Mouse (Mus musculus): ENCODE results near the gene Rbm14. TPM values are rescaled to one million over a fixed set of nuclear protein-coding genes. Genes with fewer than 3 reads are reported as not detected.

Rbm14 gene
- total and polyA plus RNA-seq, 2 experiments from 2014 or later, result 37.5 to 45.6 TPM

DNA sequence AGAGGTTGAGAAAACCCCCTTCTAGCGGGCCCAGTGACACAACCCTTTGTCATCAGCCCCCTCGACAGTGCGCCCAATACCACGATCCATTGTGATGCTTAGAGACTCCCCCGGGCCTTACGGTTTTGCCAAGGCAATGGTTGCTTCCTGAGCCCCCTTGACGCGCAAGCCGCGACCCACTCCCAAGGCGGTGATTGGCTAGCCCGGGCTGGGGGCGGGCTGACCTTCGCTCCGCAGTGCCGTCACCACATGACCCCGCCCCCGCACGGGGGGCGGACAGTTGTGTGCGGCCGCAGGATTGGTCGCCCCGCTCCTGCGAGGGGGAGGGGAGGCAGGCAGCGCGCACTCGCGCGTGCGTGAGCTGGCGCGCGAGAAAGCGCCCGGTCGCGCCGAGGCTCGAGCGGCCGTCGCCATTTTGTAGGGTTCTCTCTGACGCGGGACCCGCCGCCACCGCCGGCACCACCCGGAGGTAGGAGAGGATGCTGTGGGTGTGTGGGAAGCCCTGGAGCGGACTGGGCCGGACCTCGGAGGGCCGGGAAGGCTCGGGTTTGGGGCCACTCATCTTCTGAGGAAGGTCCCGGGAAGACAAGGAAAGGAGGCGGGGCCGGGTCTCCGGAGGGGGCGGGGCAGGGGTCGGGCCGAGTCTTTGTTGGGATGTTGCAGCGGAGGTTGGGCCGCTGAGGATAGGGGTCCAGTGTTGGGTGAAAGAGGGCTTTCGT, 55.1 kb downstream of the Rbm14 start, which contains the start of gene Rbm4b:
Gene Rbm4b, plus strand, starts transcription at position 305 of the 719 bp plus-strand sequence.
- peaks cover 6% of the 10 kb centered on the region; the same call in 1 of the 2 replicates for H3K36me3 ChIP-seq (ENCODE audit: insufficient read depth, low read length)
- H3K9ac ChIP-seq (replicated peaks; ENCODE audit: low read length), result peak within 1 kb of the TSS; percentile 75
- WGBS, result under 1% methylated on average over 56 of the region's 65 CpGs

DNA sequence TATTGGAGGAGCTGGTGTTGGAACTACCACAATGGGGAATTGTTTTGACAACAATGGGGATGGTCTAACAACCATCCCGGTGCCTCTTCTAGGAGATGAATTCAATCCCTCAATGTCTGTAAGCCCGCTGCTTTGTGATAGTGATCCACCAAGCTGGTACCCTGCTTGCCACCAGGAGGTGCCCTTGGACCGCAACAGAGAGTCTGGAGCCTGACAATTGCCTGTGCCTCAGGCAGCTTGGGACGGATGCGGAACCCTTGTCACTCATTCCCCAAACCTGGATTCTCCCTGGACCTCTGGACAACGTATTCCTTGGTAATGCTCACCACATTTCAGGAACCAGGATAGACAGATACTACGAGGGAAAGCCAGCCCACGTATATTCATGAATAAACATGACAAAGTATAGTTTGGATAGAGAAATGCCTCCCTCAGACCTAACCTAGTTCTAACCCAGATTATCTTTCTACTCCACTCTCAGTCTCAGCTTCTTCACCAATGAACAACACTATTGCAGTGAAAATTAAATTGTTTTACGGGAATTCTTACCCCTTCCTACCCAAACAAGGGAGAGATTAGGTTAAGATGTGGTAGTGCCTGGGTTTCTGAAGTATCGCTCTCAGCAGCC, 55.8 kb downstream of the Rbm14 start:
- peak; percentile 58 for ATAC-seq
- peak; percentile 96 for TF ChIP-seq CTCF (IDR thresholded peaks at IDR 0.05; ENCODE audit: low read depth)
- Histone ChIP-seq H3K4me2 (ENCODE audit: low read depth, low read length) (peak overlapping the region; percentile 78), H3K36me3 (ENCODE audit: insufficient read depth, low read length) (peaks cover 13% of the 10 kb centered on the region; the same call in 1 of the 2 replicates), H3K4me1 (ENCODE audit: insufficient read depth, low read length) (peaks cover 8% of the 10 kb centered on the region; the same call in 1 of the 2 replicates), H3K27ac (peak overlapping the region; percentile 95), H3K9me3 (ENCODE audit: low read length) (no peaks in the 10 kb centered on the region), H3K4me3 (ENCODE audit: low read length) (peak overlapping the region; percentile 76), H3K27me3 (ENCODE audit: insufficient read depth, low read length) (no peaks in the 10 kb centered on the region), H3K9ac (replicated peaks; ENCODE audit: low read length) (peak overlapping the region; percentile 75)
- WGBS, result under 1% methylated on average over 10 of the region's 10 CpGs
- DNase-seq (ENCODE audit: low spot score), result peak; percentile 94

More for the DNA sequence above, 55.1 kb downstream of the Rbm14 start, which contains the start of gene Rbm4b:
- Histone ChIP-seq H3K9me3 (ENCODE audit: low read length) (no peaks in the 10 kb centered on the region), H3K27ac (peak within 1 kb of the TSS; percentile 95), H3K4me1 (ENCODE audit: insufficient read depth, low read length) (peaks cover 8% of the 10 kb centered on the region; the same call in 1 of the 2 replicates), H3K27me3 (ENCODE audit: insufficient read depth, low read length) (no peaks in the 10 kb centered on the region), H3K4me3 (ENCODE audit: low read length) (peak within 1 kb of the TSS; percentile 76), H3K4me2 (ENCODE audit: low read depth, low read length) (peak within 1 kb of the TSS; percentile 78)
- no peak for TF ChIP-seq CTCF (IDR thresholded peaks at IDR 0.05; ENCODE audit: low read depth)
- ATAC-seq (peak; percentile 98), DNase-seq (ENCODE audit: low spot score) (peak; percentile 100)

Other genes with a start within 250 kb of the Rbm14 start
- 172 and 178 TPM in 2 replicates for gene Lrfn4, start 196.0 kb downstream of the Rbm14 start, total RNA-seq (2014; rRNA removed)
- 14.1 and 15.6 TPM in 2 replicates for gene Lrfn4, start 196.0 kb downstream of the Rbm14 start, polyA plus RNA-seq (2015; fragmentation: Nextera tagmentation; extraction: Ambion mirVana)
- 59.6 and 77.1 TPM in 2 replicates for gene Rce1, start 186.0 kb downstream of the Rbm14 start, total RNA-seq (2014; rRNA removed)
- gene Rce1, start 186.0 kb downstream of the Rbm14 start, polyA plus RNA-seq (2015; fragmentation: Nextera tagmentation; extraction: Ambion mirVana), result 47.6 and 48.9 TPM in 2 replicates
- gene Gm960, start 113.0 kb downstream of the Rbm14 start, total RNA-seq (2014; rRNA removed), result 1.3 and 4.2 TPM in 2 replicates
- gene Gm960, start 113.0 kb downstream of the Rbm14 start, polyA plus RNA-seq (2015; fragmentation: Nextera tagmentation; extraction: Ambion mirVana), result 5.2 and 5.5 TPM in 2 replicates
- gene Sptbn2, start 100.5 kb downstream of the Rbm14 start, total RNA-seq (2014; rRNA removed), result 143 and 164 TPM in 2 replicates
- gene Sptbn2, start 100.5 kb downstream of the Rbm14 start, polyA plus RNA-seq (2015; fragmentation: Nextera tagmentation; extraction: Ambion mirVana), result 17.9 TPM in 2 replicates
- 59.2 and 69.4 TPM in 2 replicates for gene Rbm4b, start 55.1 kb downstream of the Rbm14 start, total RNA-seq (2014; rRNA removed)
- 81.8 and 84.8 TPM in 2 replicates for gene Rbm4b, start 55.1 kb downstream of the Rbm14 start, polyA plus RNA-seq (2015; fragmentation: Nextera tagmentation; extraction: Ambion mirVana)
- 85.3 and 85.6 TPM in 2 replicates for gene Rbm4, start 17.7 kb downstream of the Rbm14 start, total RNA-seq (2014; rRNA removed)
- 39.7 and 40.9 TPM in 2 replicates for gene Rbm4, start 17.7 kb downstream of the Rbm14 start, polyA plus RNA-seq (2015; fragmentation: Nextera tagmentation; extraction: Ambion mirVana)
- 6.9 and 9.8 TPM in 2 replicates for gene Gm21992, start within 50 bp of the Rbm14 start, total RNA-seq (2014; rRNA removed)
- 11.9 and 19.8 TPM in 2 replicates for gene Gm21992, start within 50 bp of the Rbm14 start, polyA plus RNA-seq (2015; fragmentation: Nextera tagmentation; extraction: Ambion mirVana)
- 21.2 and 32.0 TPM in 2 replicates for gene Ccs, start 27.7 kb upstream of the Rbm14 start, total RNA-seq (2014; rRNA removed)
- gene Ccs, start 27.7 kb upstream of the Rbm14 start, polyA plus RNA-seq (2015; fragmentation: Nextera tagmentation; extraction: Ambion mirVana), result 48.4 and 51.1 TPM in 2 replicates
- 0.72 and 0.89 TPM in 2 replicates for gene Ccdc87, start 27.7 kb upstream of the Rbm14 start, total RNA-seq (2014; rRNA removed)
- 0.71 and 0.83 TPM in 2 replicates for gene Ccdc87, start 27.7 kb upstream of the Rbm14 start, polyA plus RNA-seq (2015; fragmentation: Nextera tagmentation; extraction: Ambion mirVana)
- gene Ctsf, start 43.5 kb upstream of the Rbm14 start, total RNA-seq (2014; rRNA removed), result 80.2 and 147 TPM in 2 replicates
- 98.2 and 106 TPM in 2 replicates for gene Ctsf, start 43.5 kb upstream of the Rbm14 start, polyA plus RNA-seq (2015; fragmentation: Nextera tagmentation; extraction: Ambion mirVana)
- 6.8 and 8.4 TPM in 2 replicates for gene Actn3, start 66.3 kb upstream of the Rbm14 start, total RNA-seq (2014; rRNA removed)
- 3.8 and 3.9 TPM in 2 replicates for gene Actn3, start 66.3 kb upstream of the Rbm14 start, polyA plus RNA-seq (2015; fragmentation: Nextera tagmentation; extraction: Ambion mirVana)
- 29.1 and 30.7 TPM in 2 replicates for gene Zdhhc24, start 67.0 kb upstream of the Rbm14 start, total RNA-seq (2014; rRNA removed)
- gene Zdhhc24, start 67.0 kb upstream of the Rbm14 start, polyA plus RNA-seq (2015; fragmentation: Nextera tagmentation; extraction: Ambion mirVana), result 17.4 and 20.9 TPM in 2 replicates
- gene Bbs1, start 95.0 kb upstream of the Rbm14 start, total RNA-seq (2014; rRNA removed), result 17.9 and 37.6 TPM in 2 replicates
- 7.3 and 9.1 TPM in 2 replicates for gene Bbs1, start 95.0 kb upstream of the Rbm14 start, polyA plus RNA-seq (2015; fragmentation: Nextera tagmentation; extraction: Ambion mirVana)
- gene Dpp3, start 116.7 kb upstream of the Rbm14 start, total RNA-seq (2014; rRNA removed), result 94.0 and 111 TPM in 2 replicates
- gene Dpp3, start 116.7 kb upstream of the Rbm14 start, polyA plus RNA-seq (2015; fragmentation: Nextera tagmentation; extraction: Ambion mirVana), result 78.3 and 79.2 TPM in 2 replicates
- 11.9 and 13.4 TPM in 2 replicates for gene Peli3, start 131.5 kb upstream of the Rbm14 start, total RNA-seq (2014; rRNA removed)
- gene Peli3, start 131.5 kb upstream of the Rbm14 start, polyA plus RNA-seq (2015; fragmentation: Nextera tagmentation; extraction: Ambion mirVana), result 8.1 and 8.6 TPM in 2 replicates
- 83.5 and 90.4 TPM in 2 replicates for gene Mrpl11, start 150.5 kb upstream of the Rbm14 start, total RNA-seq (2014; rRNA removed)
- 138 and 139 TPM in 2 replicates for gene Mrpl11, start 150.5 kb upstream of the Rbm14 start, polyA plus RNA-seq (2015; fragmentation: Nextera tagmentation; extraction: Ambion mirVana)
- 1.9 and 3.0 TPM in 2 replicates for gene Npas4, start 178.7 kb upstream of the Rbm14 start, total RNA-seq (2014; rRNA removed)
- 0.13 and 0.20 TPM in 2 replicates for gene Npas4, start 178.7 kb upstream of the Rbm14 start, polyA plus RNA-seq (2015; fragmentation: Nextera tagmentation; extraction: Ambion mirVana)
- 13.9 and 22.5 TPM in 2 replicates for gene Slc29a2, start 212.2 kb upstream of the Rbm14 start, total RNA-seq (2014; rRNA removed)
- gene Slc29a2, start 212.2 kb upstream of the Rbm14 start, polyA plus RNA-seq (2015; fragmentation: Nextera tagmentation; extraction: Ambion mirVana), result 15.5 and 16.3 TPM in 2 replicates
- gene B4gat1, start 227.2 kb upstream of the Rbm14 start, total RNA-seq (2014; rRNA removed), result 166 and 178 TPM in 2 replicates
- 166 and 174 TPM in 2 replicates for gene B4gat1, start 227.2 kb upstream of the Rbm14 start, polyA plus RNA-seq (2015; fragmentation: Nextera tagmentation; extraction: Ambion mirVana)
- gene AC124502.3, start 227.3 kb upstream of the Rbm14 start, total RNA-seq (2014; rRNA removed), result 4.5 and 8.5 TPM in 2 replicates
- 2.4 and 3.0 TPM in 2 replicates for gene AC124502.3, start 227.3 kb upstream of the Rbm14 start, polyA plus RNA-seq (2015; fragmentation: Nextera tagmentation; extraction: Ambion mirVana)
- 5.0 and 5.5 TPM in 2 replicates for gene Brms1, start 229.7 kb upstream of the Rbm14 start, total RNA-seq (2014; rRNA removed)
- gene Brms1, start 229.7 kb upstream of the Rbm14 start, polyA plus RNA-seq (2015; fragmentation: Nextera tagmentation; extraction: Ambion mirVana), result 22.5 and 22.6 TPM in 2 replicates
- gene Rin1, start 238.8 kb upstream of the Rbm14 start, total RNA-seq (2014; rRNA removed), result 0.93 and 2.0 TPM in 2 replicates
- 0.72 and 0.86 TPM in 2 replicates for gene Rin1, start 238.8 kb upstream of the Rbm14 start, polyA plus RNA-seq (2015; fragmentation: Nextera tagmentation; extraction: Ambion mirVana)

All from hindbrain, postnatal 0 days (tissue).